Mouse (Mus musculus): ENCODE data around the gene Pla1a.

DNA sequence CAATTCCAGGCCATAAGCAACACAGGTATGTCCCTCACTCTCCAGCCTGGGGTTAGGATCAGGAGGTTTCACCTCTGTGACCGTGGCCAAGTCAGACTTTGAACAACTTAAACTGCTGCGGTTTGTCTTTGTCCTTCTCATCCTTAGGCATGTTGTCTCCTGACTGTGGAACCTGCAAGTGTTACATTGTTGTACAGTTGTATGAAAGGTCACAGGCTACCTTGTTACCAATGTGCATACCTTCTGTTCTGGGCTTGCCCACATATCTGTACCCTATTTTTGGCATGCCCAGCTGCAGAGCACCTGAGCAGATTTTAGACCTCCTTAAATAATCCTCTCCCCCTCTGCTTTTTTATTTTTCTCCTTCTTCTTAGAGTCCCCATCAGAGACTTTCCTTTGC lies 73.7 kb downstream of the Pla1a start:
- TF ChIP-seq CTCF (conservative IDR thresholded peaks at IDR 0.05; ENCODE audit: insufficient read depth, insufficient read length, low read depth, low read length) (no peak), POLR2A (IDR thresholded peaks at IDR 0.05; ENCODE audit: low read depth, low read length) (no peak)
